Mouse (Mus musculus): ENCODE measurements around the gene Olfr1202.

The Olfr1202 gene

GRCm38 (mm10) chr2:88814196-88814595, at the start of gene Olfr1202:
Olfr1202 (plus strand) TSS chr2:88814496.
- no peak for DNase-seq

GRCm38 (mm10) chr2:88770388-88770787, 43.9 kb upstream of the Olfr1202 start, which contains the start of gene Olfr1200:
Olfr1200 (minus strand) TSS chr2:88770488.
- no peak for DNase-seq

GRCm38 (mm10) chr2:88792736-88793135, 21.6 kb upstream of the Olfr1202 start, which contains the start of gene Olfr1201:
Olfr1201 (plus strand) TSS chr2:88793036.
- DNase-seq: no peak

GRCm38 (mm10) chr2:88829437-88829836, 15.1 kb downstream of the Olfr1202 start, which contains the start of gene Olfr1205:
Olfr1205 (plus strand) TSS chr2:88829737.
- DNase-seq: no peak

DNA sequence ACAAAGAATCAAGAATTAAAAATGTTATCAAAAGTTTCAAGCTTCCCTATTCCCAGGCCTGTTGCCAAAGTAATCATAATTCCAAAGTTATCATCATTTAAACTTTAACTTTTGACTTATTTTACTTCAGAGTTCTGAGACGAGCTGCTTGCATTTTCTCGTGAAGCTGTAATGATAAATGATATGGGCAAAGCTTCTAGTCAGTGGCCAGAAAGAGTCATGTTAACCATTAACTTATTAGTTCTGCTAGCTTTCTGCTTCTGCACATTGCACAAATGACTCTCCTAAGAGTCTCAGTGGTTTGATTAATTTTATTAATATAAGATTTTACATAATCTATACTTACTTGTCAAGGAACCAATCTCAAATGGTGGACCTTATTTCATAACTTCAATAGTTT, 24.2 kb downstream of the Olfr1202 start:
- DNase-seq: no peak

DNA sequence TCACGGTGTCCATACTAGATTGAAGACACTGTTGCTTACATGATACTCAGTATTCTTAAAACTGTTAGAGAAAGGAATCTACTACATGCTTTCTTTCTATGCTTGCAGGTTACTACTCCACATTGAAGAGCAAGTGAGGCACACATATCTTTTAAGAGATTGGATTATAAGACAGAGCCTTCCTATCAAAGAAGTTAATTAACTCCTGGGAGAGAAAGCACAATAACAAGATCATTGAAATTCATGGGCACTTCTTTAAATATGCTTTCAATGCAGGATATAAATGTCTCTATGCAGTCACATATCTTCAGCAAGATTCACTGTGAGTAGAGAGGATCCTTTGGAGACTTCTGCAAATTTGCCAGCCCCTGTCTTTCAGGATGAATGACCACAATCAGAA, 34.7 kb downstream of the Olfr1202 start, which contains the start of gene Olfr1204:
TSS of gene Olfr1204 (plus strand) at position 301 of the 400 bp plus-strand sequence.
- no peak for DNase-seq

DNA sequence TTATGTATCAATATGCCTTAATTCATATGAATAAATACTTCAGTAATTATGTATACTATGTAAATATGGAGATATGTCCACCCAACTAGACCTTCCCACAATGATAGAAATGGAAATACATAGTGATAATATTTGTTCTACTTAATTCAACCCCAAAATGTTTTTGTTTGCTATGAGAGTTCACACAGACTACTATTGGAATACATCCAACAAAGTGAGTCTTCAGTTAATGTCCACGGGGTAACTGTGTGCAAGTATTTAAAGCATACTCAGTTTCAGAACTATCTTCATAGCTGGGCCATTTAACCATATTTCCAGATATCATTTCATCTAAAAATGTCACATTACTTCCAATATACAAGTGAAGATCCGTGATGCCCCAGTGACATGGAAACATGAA, 48.6 kb downstream of the Olfr1202 start, which contains the start of gene Olfr1206:
TSS of gene Olfr1206 (plus strand) at position 301 of the 400 bp plus-strand sequence.
- no peak for DNase-seq
